Mouse (Mus musculus) heart, postnatal 4 days (tissue): Measurements from ENCODE around the gene Sec31a. TPM values are rescaled to one million over a fixed set of nuclear protein-coding genes. Genes with fewer than 3 reads are reported as not detected.

Experiments
- DNase-seq: peaks from one replicate; pipeline ENCODE4 v3.0.0; 2021
- total RNA-seq, 2 experiments: library from RNA; stranded (reverse); gene quantifications; 2 replicates each; pipeline ENCODE4 v1.2.3; 2021

Sec31a gene
- total RNA-seq, 2 experiments from 2014 or later: 156 to 166 TPM

DNA sequence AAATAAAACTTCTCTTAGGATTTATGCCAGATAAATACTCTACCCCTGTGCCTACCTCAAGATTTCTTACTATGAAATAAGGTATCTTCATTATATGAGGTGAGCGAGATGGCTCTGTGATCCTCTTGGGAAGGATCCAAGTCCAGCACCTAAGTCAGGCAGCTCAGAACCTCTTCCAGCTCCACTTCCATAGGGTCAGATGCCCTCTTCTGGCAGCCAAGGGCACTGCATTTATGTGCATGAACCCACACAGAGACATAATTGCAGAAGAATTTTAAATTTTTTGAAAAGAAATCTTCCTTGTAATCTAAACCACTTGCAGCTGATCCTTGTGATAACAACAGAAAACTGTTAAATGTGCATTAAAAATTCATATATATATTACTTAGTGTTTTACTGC is 70.9 kb downstream of the Sec31a start:
- no peak for DNase-seq

DNA sequence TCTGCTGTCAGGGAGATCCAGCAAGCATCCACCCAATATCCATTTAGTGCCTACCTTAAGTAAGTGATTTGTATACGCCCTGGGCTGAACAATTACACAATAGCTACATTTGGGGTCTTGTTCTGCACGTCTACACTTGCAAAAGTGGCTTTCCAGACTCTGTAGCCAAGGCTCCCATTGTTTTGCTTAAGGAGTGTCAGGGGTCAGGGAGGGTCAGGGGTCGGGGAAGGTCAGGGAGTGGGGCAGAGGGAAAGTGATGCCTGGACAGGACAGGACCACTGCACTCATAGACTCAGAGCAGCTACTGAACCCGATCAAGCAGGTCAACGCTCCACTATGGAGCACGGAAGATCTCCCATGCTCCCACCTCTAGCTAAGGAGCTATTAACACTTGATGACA is 72.9 kb downstream of the Sec31a start:
- no peak for DNase-seq

DNA sequence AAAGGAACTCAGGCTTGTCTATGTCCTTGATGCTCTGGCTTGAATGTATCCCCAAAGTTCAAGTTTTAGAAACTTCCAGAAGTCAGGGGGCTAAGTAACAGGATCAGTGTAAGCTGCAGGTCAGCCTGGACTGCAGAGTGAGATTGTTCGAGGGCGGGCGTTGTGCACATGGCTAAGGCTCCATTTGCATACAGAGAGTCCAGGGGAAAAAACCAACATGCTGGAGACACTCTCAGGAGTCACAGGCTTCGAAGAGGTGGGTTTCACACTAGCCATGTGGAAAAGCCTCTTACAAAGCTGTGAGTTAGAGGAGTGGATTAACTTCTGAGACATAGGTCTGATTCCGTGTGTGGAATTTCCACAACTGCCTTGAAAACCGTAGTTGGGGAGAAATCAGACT is 73.6 kb downstream of the Sec31a start:
- no peak for DNase-seq

DNA sequence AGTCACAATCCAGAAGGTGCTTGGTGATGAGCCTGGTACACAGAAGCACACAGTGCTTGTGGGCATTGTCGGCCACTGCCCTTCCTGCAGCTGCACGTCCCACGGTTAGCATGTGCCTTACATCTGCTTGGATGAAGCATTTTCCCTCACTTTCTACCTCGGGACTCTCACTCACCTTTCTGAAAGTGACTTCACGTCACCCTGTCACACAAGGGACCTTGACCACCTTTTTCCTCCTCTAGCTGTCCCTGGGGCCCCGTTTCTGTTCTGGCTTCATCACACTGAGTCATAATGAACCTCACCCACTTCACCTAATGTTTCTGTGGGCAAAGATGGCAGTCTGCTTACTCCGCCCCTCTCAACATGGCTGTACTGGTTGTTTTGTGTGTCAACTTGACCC is 75.0 kb downstream of the Sec31a start:
- DNase-seq: no peak

DNA sequence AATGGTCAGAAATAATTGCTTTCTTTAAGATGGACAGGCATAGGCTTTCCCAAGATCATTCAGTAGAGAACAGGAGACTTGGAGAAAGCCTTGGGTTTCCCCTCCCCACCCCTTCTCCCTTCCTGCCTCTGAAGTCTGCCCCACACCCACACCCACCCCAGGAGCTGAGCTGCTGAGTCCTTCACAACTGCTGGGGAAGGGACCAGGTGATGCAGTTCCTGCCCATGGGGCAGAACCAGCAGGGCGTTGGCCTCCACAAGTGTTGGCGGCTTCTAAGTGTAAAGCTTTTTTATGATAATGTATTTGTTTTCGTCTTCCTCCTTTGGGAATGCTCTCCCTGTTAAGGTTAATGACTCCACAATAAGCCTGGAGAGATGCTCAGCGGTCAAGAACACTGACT is 78.2 kb downstream of the Sec31a start:
- DNase-seq: no peak

DNA sequence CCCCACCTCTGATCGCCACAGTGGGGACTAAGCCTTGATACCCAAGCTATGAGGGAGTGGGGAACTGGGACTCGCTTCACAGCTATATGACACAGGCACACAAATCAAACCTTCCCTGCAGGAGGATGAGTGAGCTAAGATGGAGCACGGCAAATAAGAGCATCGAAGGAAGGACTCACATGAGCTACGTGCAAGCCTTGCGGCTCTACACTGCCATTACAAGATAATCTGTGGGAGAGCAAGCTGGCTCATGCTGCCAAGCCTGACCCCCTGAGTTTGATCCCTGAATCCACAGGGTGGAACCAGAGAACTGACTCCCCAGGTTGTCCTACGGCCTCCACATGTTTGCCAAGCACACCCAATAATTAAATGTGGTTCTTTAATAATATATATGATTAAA is 79.2 kb downstream of the Sec31a start:
- no peak for DNase-seq

DNA sequence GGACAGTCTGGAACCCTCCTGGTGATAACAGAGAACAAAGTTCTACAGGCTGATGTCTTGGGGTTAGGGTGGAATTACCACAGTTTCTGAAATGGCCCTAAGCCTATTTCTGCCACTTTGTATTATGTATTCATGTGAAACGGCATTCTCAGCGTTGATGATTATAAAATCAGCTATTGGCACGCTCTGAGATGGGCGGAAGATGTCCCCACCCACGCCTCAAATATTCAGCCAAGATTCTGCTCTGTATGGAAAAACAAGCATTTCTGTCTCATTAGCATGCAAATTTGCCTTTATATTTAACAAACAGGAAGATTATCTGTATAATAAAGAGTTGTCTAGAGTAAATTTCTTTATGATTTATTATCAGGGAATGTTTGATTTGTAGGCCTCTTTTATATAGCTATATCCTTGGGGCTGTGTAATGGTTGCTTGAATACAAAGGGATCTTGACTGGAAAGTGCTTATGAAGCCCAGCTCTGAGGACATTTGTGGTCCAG is 80.4 kb downstream of the Sec31a start:
- DNase-seq: no peak

DNA sequence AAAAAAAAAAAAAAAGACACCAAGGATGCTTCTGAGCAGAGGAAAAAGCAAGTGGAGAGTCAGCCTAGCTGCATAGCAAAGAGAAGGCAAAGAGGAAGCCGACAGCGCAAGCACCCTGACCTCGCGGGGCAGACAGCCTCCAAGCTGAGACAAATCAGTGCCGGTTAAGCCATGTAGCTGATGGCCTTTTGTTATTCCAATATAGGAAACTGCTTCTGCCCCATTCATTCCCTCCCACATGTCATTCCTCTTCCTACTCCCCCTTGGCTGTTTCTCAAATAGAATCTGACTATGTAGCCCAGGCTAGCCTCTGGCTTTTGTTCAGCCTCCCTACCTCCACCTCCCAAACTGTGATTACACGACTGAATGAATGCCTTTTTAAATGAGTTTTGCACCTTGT is 81.3 kb downstream of the Sec31a start:
- DNase-seq: no peak

DNA sequence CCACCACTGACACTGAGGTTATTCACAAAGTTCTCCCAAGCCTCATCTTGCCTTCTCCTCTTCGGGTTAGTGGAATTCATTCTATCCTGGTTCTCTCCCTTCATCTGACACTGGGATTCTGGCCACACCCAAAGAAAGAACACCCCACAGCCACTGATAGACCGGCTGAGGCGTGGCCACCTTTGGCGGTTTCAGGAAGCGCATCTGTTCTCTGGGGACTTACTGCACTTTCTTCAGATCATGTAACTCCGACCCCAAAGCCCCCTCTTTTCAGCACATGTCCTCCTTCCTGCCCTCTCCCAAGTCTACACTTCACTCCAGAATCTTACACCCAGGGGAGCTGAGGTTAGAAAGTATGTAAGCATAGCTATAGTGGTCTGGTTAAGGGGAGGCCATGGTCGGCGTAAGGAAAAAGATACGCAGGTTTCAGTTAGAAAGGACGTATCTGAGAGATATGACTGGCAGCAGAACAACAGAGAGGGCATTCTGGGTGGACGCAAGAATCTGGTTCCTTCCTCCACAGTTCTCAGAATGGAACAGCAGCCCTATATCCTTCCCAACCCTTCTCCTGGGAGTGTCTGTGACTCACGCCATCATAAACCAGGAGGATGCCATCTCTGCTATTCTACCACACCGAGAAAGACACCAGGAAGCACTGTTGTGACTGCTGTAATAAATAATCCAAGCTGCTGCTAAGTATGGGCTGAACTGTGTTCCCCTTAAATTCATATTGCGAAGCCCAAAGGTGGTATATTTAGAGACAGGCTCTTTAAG is 82.2 kb downstream of the Sec31a start:
- DNase-seq: no peak

DNA sequence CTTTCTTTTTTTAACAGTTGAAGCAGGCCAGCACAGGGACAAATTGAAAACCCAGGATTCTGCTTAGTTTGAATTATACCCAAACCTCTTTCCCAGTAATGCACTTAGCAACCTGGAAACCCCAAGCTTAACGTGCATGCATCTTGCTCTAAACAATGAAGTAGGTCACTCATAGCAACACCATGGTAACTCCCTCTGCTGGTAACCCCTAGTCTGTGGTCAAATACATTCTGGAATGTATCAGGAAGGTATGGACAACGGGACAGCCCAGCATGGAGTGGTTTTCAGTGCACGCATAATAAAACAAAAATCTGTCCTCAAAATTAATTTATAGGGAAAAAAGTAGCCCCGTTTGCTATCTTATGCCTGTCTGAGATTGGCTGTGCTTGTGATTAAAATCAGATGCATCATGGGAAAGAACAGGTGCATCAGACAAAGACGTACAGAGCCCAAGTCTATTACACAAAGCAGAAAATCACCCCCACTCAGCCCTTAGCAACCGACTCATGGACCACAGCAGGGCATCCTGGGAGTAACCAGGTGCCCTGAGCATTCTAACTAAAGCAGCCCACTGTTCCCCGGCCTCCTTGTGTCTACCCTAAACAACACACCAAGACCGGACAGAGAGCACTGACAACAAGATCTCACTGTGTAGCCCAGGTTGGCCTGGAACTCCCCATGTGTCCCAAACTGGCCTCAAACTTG is 83.6 kb downstream of the Sec31a start:
- DNase-seq: no peak

DNA sequence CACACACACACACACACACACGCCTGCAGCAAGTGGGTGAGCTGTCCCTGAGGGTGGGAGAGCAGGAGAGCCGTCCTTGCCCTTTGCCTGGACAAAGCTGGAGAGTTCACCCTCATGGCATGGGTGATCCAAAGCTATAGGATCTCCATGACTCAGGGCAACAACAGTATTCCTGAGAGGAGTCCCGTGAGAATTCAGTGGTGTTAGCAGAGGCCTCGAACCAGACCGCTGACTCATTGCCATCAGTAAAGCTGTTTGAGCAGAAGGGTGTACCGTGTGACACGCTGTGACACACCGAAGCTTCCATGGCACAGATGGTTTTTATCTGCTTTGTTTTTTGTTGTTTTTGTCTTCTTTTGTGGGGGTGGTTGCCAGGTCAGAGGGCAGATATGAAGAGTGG is 84.4 kb downstream of the Sec31a start:
- no peak for DNase-seq

DNA sequence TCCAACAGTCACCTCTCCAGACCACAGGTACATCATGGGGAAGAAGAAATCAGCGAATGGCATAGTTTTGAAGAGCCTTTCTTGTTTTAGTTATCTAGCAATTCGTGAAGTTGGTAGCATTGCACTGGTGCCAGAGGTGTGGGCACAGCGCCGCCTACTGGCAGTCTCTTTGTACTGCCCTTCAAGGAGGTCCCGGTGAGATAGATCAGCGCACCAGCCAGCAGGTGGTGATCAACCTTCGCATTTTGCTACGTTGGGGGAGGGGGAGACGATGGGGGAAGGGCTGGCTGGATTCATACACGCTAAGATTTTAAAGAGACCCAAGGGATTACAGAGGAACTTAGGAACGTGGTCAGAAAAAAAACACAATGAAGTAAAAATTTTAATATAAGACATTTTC is 94.0 kb downstream of the Sec31a start:
- DNase-seq: peak; percentile 88

DNA sequence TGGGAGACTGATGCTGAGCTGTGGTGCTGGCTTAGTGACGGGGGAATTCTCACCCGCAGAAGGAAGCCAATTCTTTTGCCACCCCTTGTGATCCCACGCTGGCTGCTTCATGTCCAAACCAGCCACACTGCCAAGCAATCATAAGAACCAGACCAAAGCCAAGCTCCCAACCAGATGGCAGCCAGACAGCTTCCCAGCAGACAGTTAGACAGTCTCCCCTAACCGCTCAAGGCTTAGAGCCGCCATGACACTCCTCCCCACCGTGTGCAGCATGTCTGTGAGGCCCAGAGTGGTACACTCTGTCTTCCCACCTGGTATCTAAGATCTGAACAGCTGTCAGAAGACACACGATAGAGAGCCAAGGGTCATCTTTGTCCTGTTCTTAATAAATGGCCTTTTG is 98.2 kb downstream of the Sec31a start:
- DNase-seq: no peak

DNA sequence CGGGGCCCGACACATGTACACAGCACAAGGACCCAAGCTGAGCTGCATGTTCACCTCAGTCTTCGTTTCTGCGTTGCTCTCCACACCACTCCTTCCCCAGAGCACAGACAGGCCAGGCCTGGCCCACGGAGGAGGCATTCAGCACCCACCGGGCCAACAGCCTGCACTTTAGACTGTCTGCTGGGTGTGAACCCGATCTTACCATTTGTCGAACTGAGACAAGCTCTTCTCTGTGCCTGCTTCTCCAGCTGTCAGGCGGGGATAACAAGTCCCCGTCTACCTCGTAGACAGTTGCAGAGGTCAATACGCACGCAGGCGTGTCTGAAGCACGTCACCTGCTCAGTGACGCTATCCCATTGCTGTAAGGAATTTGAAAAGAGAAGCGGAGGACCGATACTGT is 99.0 kb downstream of the Sec31a start:
- DNase-seq: no peak

DNA sequence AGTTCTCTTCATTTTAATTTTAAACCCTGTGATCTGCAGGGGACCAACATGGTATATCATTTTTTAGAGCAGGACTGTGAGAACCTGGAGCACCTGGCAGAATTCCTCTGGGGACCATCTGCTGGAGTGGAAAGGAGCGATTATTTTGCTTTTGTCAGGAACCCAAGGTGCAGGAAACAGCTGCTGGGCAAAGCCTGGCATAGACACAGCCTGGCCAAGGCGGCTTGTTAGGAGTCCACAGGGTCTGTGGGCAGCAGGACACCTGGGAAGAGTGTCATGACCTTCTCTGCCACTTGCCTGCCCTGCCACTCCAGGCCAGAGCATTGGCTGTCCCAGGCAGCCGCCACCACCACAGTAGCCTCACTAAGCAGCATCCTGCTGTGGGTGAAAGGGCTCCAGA is 100.4 kb downstream of the Sec31a start:
- DNase-seq: no peak

DNA sequence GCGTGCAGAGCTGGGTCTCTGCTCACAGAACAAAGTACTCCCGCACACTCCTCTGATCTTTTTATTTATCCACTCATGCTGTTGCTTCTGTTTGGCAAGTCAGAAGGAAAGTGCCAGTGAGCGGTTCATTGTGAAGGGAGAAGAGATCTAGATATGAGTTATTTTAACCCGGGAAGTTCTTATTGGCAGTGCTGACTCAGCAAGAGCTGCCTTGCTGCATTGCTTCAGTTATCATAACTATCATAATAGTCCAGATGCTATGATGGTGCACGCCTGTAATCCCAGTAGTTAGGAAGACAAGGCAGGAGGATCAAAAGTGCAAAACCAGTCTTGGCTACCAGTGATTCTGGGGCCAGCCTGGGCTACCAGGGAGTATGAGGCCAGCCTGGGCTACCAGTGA is 103.6 kb downstream of the Sec31a start:
- DNase-seq: no peak

Other genes starting within 250 kb of the Sec31a start
- 10 to 100 TPM; 20.7 to 20.9 TPM for gene Lin54, start 84.4 kb upstream of the Sec31a start, total RNA-seq
- 10 to 100 TPM; 91.8 to 92.3 TPM for gene Cops4, start 102.1 kb upstream of the Sec31a start, total RNA-seq
- 1 to 10 TPM; 2.8 to 3.0 TPM for gene Plac8, start 156.0 kb upstream of the Sec31a start, total RNA-seq